Mouse (Mus musculus) myocyte (in vitro differentiated cells): Measurements from ENCODE around the gene B4galt4. TPM values are rescaled to one million over a fixed set of nuclear protein-coding genes. Genes with fewer than 3 reads are reported as not detected.

Experiments
- H3K27me3 ChIP-seq: one replicate; pipeline ENCODE4 v1.6.1; 2011; ENCODE audit not compliant: control insufficient read depth, insufficient read depth, insufficient read length
- H3K36me3 ChIP-seq: one replicate; pipeline ENCODE4 v1.6.1; 2011; ENCODE audit not compliant: control insufficient read depth, insufficient read depth
- H3K4me2 ChIP-seq: one replicate; pipeline ENCODE4 v1.6.1; 2011; ENCODE audit warnings: low read depth, control low read depth
- H3K4me3 ChIP-seq: one replicate; pipeline ENCODE4 v1.5.1; 2011; ENCODE audit warnings: mild to moderate bottlenecking, control low read depth, moderate library complexity
- H3K79me2 ChIP-seq: one replicate; pipeline ENCODE4 v1.6.1; 2011; ENCODE audit not compliant: control insufficient read depth, insufficient read depth
- H3ac ChIP-seq: one replicate; pipeline ENCODE4 v1.6.1; 2011; ENCODE audit not compliant: control insufficient read depth, insufficient read length
- CEBPB ChIP-seq: IDR thresholded peaks from 2 replicates; pipeline ENCODE4 v1.6.1; 2011; ENCODE audit warnings: mild to moderate bottlenecking, moderate library complexity; ENCODE audit not compliant: poor library complexity, insufficient read depth, severe bottlenecking
- E2F4 ChIP-seq: IDR thresholded peaks from one replicate; pipeline ENCODE4 v1.6.1; 2011; ENCODE audit warnings: mild to moderate bottlenecking, control low read depth, moderate library complexity; ENCODE audit not compliant: insufficient read depth
- MAX ChIP-seq: IDR thresholded peaks from one replicate; pipeline ENCODE4 v1.6.1; 2011; ENCODE audit warnings: low read depth, mild to moderate bottlenecking, control low read depth
- MYOD1 ChIP-seq, 3 experiments: IDR thresholded peaks; one replicate each; pipeline ENCODE4 v1.6.1; 2011; ENCODE audit warnings: control low read depth in 2 of 3, low read depth in 2 of 3, mild to moderate bottlenecking in 2 of 3, moderate library complexity in 1 of 3; ENCODE audit not compliant: insufficient read length in 2 of 3, control insufficient read depth in 1 of 3
- MYOG ChIP-seq, 3 experiments: IDR thresholded peaks; one replicate each; pipeline ENCODE4 v1.6.1; 2011; ENCODE audit warnings: control low read depth in 2 of 3, low read depth in 2 of 3, mild to moderate bottlenecking in 2 of 3; ENCODE audit not compliant: insufficient read length in 2 of 3, control insufficient read depth in 1 of 3, insufficient read depth in 1 of 3
- POLR2A ChIP-seq: IDR thresholded peaks from one replicate; pipeline ENCODE4 v1.6.1; 2011; ENCODE audit warnings: low read depth, mild to moderate bottlenecking, control low read depth, moderate library complexity; ENCODE audit not compliant: insufficient read length
- POLR2AphosphoS2 ChIP-seq: IDR thresholded peaks from one replicate; pipeline ENCODE4 v1.6.1; 2011; ENCODE audit warnings: low read depth, control low read depth; ENCODE audit not compliant: insufficient read length
- REST ChIP-seq: IDR thresholded peaks from one replicate; pipeline ENCODE4 v1.6.1; 2011; ENCODE audit warnings: mild to moderate bottlenecking, control low read depth, moderate library complexity; ENCODE audit not compliant: insufficient read depth, insufficient read length
- SRF ChIP-seq: IDR thresholded peaks from one replicate; pipeline ENCODE4 v1.6.1; 2011; ENCODE audit warnings: low read depth; ENCODE audit not compliant: control insufficient read depth, insufficient read length
- TCF12 ChIP-seq: IDR thresholded peaks from one replicate; pipeline ENCODE4 v1.6.1; 2011; ENCODE audit warnings: mild to moderate bottlenecking, control low read depth; ENCODE audit not compliant: poor library complexity, insufficient read depth, severe bottlenecking
- TCF3 ChIP-seq: IDR thresholded peaks from one replicate; pipeline ENCODE4 v1.6.1; 2011; ENCODE audit warnings: low read depth, control low read depth; ENCODE audit not compliant: insufficient read length
- USF1 ChIP-seq: IDR thresholded peaks from one replicate; pipeline ENCODE4 v1.6.1; 2011; ENCODE audit warnings: low read depth, mild to moderate bottlenecking, control low read depth, moderate library complexity
- polyA plus RNA-seq: library from polyadenylated mRNA; unstranded; fragments of >200 nt; fragmentation: generic; extraction: Trizol; gene quantifications from one replicate; pipeline ENCODE4 v1.2.1, GENCODE M21; 2012; ENCODE audit warnings: missing spikeins

The B4galt4 gene
- polyA plus RNA-seq, 1 experiment, result 6.6 TPM

GRCm38 (mm10) chr16:38760834-38761375 is 18.8 kb downstream of the B4galt4 start:
- no peaks in the 10 kb centered on the region for H3K79me2 ChIP-seq
- no peak overlapping the region for H3ac ChIP-seq
- no peak overlapping the region for H3K4me2 ChIP-seq
- no peak overlapping the region for H3K4me3 ChIP-seq
- TF ChIP-seq CEBPB (no peak), POLR2A (no peak), USF1 (no peak), TCF12 (no peak), MYOG (IDR thresholded peaks at IDR 0.05; ENCODE audit: control insufficient read depth in 1 of 3, insufficient read depth in 1 of 3, insufficient read length in 2 of 3, low read depth in 2 of 3) (no peak), MYOD1 (IDR thresholded peaks at IDR 0.05; ENCODE audit: control insufficient read depth in 1 of 3, insufficient read length in 2 of 3, low read depth in 2 of 3) (no peak), TCF3 (no peak), SRF (no peak), POLR2AphosphoS2 (no peak), E2F4 (no peak), MAX (no peak), REST (no peak)
- H3K27me3 ChIP-seq, result no peaks in the 10 kb centered on the region
- H3K36me3 ChIP-seq, result no peaks in the 10 kb centered on the region

- Histone ChIP-seq H3ac (no peak overlapping the region), H3K4me2 (no peak overlapping the region), H3K36me3 (no peaks in the 10 kb centered on the region), H3K27me3 (no peaks in the 10 kb centered on the region), H3K79me2 (no peaks in the 10 kb centered on the region), H3K4me3 (no peak overlapping the region)
- TF ChIP-seq REST (no peak), MAX (no peak), E2F4 (no peak), TCF3 (no peak), POLR2AphosphoS2 (no peak), TCF12 (no peak), CEBPB (no peak), SRF (no peak)
Observed at GRCm38 (mm10) chr16:38761972-38762371, 19.9 kb downstream of the B4galt4 start.

- H3ac ChIP-seq, result no peak overlapping the region
- H3K4me2 ChIP-seq, result no peak overlapping the region
- no peaks in the 10 kb centered on the region for H3K27me3 ChIP-seq
- H3K4me3 ChIP-seq, result no peak overlapping the region
- H3K79me2 ChIP-seq, result no peaks in the 10 kb centered on the region
- H3K36me3 ChIP-seq, result no peaks in the 10 kb centered on the region
- TF ChIP-seq TCF12, result no peak
- TF ChIP-seq E2F4, result no peak
- TF ChIP-seq POLR2A, result no peak
- TF ChIP-seq TCF3, result no peak
- no peak for TF ChIP-seq USF1
- TF ChIP-seq MYOD1 (IDR thresholded peaks at IDR 0.05; ENCODE audit: control insufficient read depth in 1 of 3, insufficient read length in 2 of 3, low read depth in 2 of 3), result no peak
- no peak for TF ChIP-seq MAX
- TF ChIP-seq REST, result no peak
- no peak for TF ChIP-seq POLR2AphosphoS2
- TF ChIP-seq CEBPB, result no peak
Observed at GRCm38 (mm10) chr16:38762401-38762800, 20.3 kb downstream of the B4galt4 start.

- Histone ChIP-seq H3K4me2 (no peak overlapping the region), H3K4me3 (no peak overlapping the region), H3ac (no peak overlapping the region), H3K79me2 (no peaks in the 10 kb centered on the region), H3K36me3 (no peaks in the 10 kb centered on the region), H3K27me3 (no peaks in the 10 kb centered on the region)
- TF ChIP-seq POLR2AphosphoS2 (no peak), POLR2A (no peak), USF1 (no peak), SRF (no peak)
Observed at GRCm38 (mm10) chr16:38763508-38763907, 21.4 kb downstream of the B4galt4 start.

GRCm38 (mm10) chr16:38766671-38767070 is 24.6 kb downstream of the B4galt4 start:
- no peaks in the 10 kb centered on the region for H3K27me3 ChIP-seq
- H3K79me2 ChIP-seq, result no peaks in the 10 kb centered on the region
- H3K36me3 ChIP-seq, result no peaks in the 10 kb centered on the region
- H3ac ChIP-seq, result no peak overlapping the region
- TF ChIP-seq CEBPB (no peak), TCF3 (no peak), TCF12 (no peak), POLR2A (no peak), REST (no peak), SRF (no peak), USF1 (no peak), MYOG (IDR thresholded peaks at IDR 0.05; ENCODE audit: control insufficient read depth in 1 of 3, insufficient read depth in 1 of 3, insufficient read length in 2 of 3, low read depth in 2 of 3) (no peak), E2F4 (no peak), MAX (no peak), MYOD1 (IDR thresholded peaks at IDR 0.05; ENCODE audit: control insufficient read depth in 1 of 3, insufficient read length in 2 of 3, low read depth in 2 of 3) (no peak), POLR2AphosphoS2 (no peak)
- no peak overlapping the region for H3K4me3 ChIP-seq
- no peak overlapping the region for H3K4me2 ChIP-seq
